Mouse (Mus musculus) myocyte (in vitro differentiated cells): ENCODE results near the gene Arpc1b. TPM values are rescaled to one million over a fixed set of nuclear protein-coding genes. Genes with fewer than 3 reads are reported as not detected.
"Not testable (repeated sequence)": the region's sequence is repeated elsewhere in the genome, so short reads cannot be mapped to it uniquely, and the experiment has no call there.

Experiments
- H3K27me3 ChIP-seq: one replicate; pipeline ENCODE4 v1.6.1; 2011; ENCODE audit not compliant: control insufficient read depth, insufficient read depth, insufficient read length
- H3K36me3 ChIP-seq: one replicate; pipeline ENCODE4 v1.6.1; 2011; ENCODE audit not compliant: control insufficient read depth, insufficient read depth
- H3K4me2 ChIP-seq: one replicate; pipeline ENCODE4 v1.6.1; 2011; ENCODE audit warnings: low read depth, control low read depth
- H3K4me3 ChIP-seq: one replicate; pipeline ENCODE4 v1.5.1; 2011; ENCODE audit warnings: mild to moderate bottlenecking, control low read depth, moderate library complexity
- H3K79me2 ChIP-seq: one replicate; pipeline ENCODE4 v1.6.1; 2011; ENCODE audit not compliant: control insufficient read depth, insufficient read depth
- H3ac ChIP-seq: one replicate; pipeline ENCODE4 v1.6.1; 2011; ENCODE audit not compliant: control insufficient read depth, insufficient read length
- CEBPB ChIP-seq: IDR thresholded peaks from 2 replicates; pipeline ENCODE4 v1.6.1; 2011; ENCODE audit warnings: mild to moderate bottlenecking, moderate library complexity; ENCODE audit not compliant: poor library complexity, insufficient read depth, severe bottlenecking
- E2F4 ChIP-seq: IDR thresholded peaks from one replicate; pipeline ENCODE4 v1.6.1; 2011; ENCODE audit warnings: mild to moderate bottlenecking, control low read depth, moderate library complexity; ENCODE audit not compliant: insufficient read depth
- MAX ChIP-seq: IDR thresholded peaks from one replicate; pipeline ENCODE4 v1.6.1; 2011; ENCODE audit warnings: low read depth, mild to moderate bottlenecking, control low read depth
- MYOD1 ChIP-seq, 3 experiments: IDR thresholded peaks; one replicate each; pipeline ENCODE4 v1.6.1; 2011; ENCODE audit warnings: control low read depth in 2 of 3, low read depth in 2 of 3, mild to moderate bottlenecking in 2 of 3, moderate library complexity in 1 of 3; ENCODE audit not compliant: insufficient read length in 2 of 3, control insufficient read depth in 1 of 3
- MYOG ChIP-seq, 3 experiments: IDR thresholded peaks; one replicate each; pipeline ENCODE4 v1.6.1; 2011; ENCODE audit warnings: control low read depth in 2 of 3, low read depth in 2 of 3, mild to moderate bottlenecking in 2 of 3; ENCODE audit not compliant: insufficient read length in 2 of 3, control insufficient read depth in 1 of 3, insufficient read depth in 1 of 3
- POLR2A ChIP-seq: IDR thresholded peaks from one replicate; pipeline ENCODE4 v1.6.1; 2011; ENCODE audit warnings: low read depth, mild to moderate bottlenecking, control low read depth, moderate library complexity; ENCODE audit not compliant: insufficient read length
- POLR2AphosphoS2 ChIP-seq: IDR thresholded peaks from one replicate; pipeline ENCODE4 v1.6.1; 2011; ENCODE audit warnings: low read depth, control low read depth; ENCODE audit not compliant: insufficient read length
- REST ChIP-seq: IDR thresholded peaks from one replicate; pipeline ENCODE4 v1.6.1; 2011; ENCODE audit warnings: mild to moderate bottlenecking, control low read depth, moderate library complexity; ENCODE audit not compliant: insufficient read depth, insufficient read length
- SRF ChIP-seq: IDR thresholded peaks from one replicate; pipeline ENCODE4 v1.6.1; 2011; ENCODE audit warnings: low read depth; ENCODE audit not compliant: control insufficient read depth, insufficient read length
- TCF12 ChIP-seq: IDR thresholded peaks from one replicate; pipeline ENCODE4 v1.6.1; 2011; ENCODE audit warnings: mild to moderate bottlenecking, control low read depth; ENCODE audit not compliant: poor library complexity, insufficient read depth, severe bottlenecking
- TCF3 ChIP-seq: IDR thresholded peaks from one replicate; pipeline ENCODE4 v1.6.1; 2011; ENCODE audit warnings: low read depth, control low read depth; ENCODE audit not compliant: insufficient read length
- USF1 ChIP-seq: IDR thresholded peaks from one replicate; pipeline ENCODE4 v1.6.1; 2011; ENCODE audit warnings: low read depth, mild to moderate bottlenecking, control low read depth, moderate library complexity
- polyA plus RNA-seq: library from polyadenylated mRNA; unstranded; fragments of >200 nt; fragmentation: generic; extraction: Trizol; gene quantifications from one replicate; pipeline ENCODE4 v1.2.1, GENCODE M21; 2012; ENCODE audit warnings: missing spikeins

Arpc1b gene
- polyA plus RNA-seq, 1 experiment: 482 TPM

GRCm38 (mm10) chr5:145088186-145088585, 25.8 kb upstream of the Arpc1b start:
- H3ac ChIP-seq: no peak overlapping the region
- H3K4me3 ChIP-seq: no peak overlapping the region
- no peak for TF ChIP-seq MYOG (IDR thresholded peaks at IDR 0.05; ENCODE audit: control insufficient read depth in 1 of 3, insufficient read depth in 1 of 3, insufficient read length in 2 of 3, low read depth in 2 of 3)
- no peak for TF ChIP-seq TCF12
- TF ChIP-seq SRF: no peak
- TF ChIP-seq MYOD1 (IDR thresholded peaks at IDR 0.05; ENCODE audit: control insufficient read depth in 1 of 3, insufficient read length in 2 of 3, low read depth in 2 of 3): no peak
- no peak for TF ChIP-seq TCF3
- TF ChIP-seq POLR2A: no peak
- no peak for TF ChIP-seq MAX
- no peak for TF ChIP-seq REST
- H3K36me3 ChIP-seq: peaks cover 6% of the 10 kb centered on the region
- H3K4me2 ChIP-seq: no peak overlapping the region
- H3K79me2 ChIP-seq: peaks cover 69% of the 10 kb centered on the region
- H3K27me3 ChIP-seq: no peaks in the 10 kb centered on the region

GRCm38 (mm10) chr5:145089878-145090277, 24.1 kb upstream of the Arpc1b start:
- Histone ChIP-seq H3K4me2 (no peak overlapping the region), H3K79me2 (peaks cover 58% of the 10 kb centered on the region), H3ac (no peak overlapping the region), H3K27me3 (no peaks in the 10 kb centered on the region), H3K4me3 (no peak overlapping the region), H3K36me3 (peaks cover 10% of the 10 kb centered on the region)
- TF ChIP-seq TCF3: no peak
- TF ChIP-seq REST: no peak
- no peak for TF ChIP-seq MAX
- no peak for TF ChIP-seq TCF12
- no peak for TF ChIP-seq USF1
- TF ChIP-seq E2F4: no peak

GRCm38 (mm10) chr5:145096195-145096594, 17.8 kb upstream of the Arpc1b start:
- Histone ChIP-seq H3K36me3 (peaks cover 29% of the 10 kb centered on the region), H3ac (no peak overlapping the region), H3K27me3 (no peaks in the 10 kb centered on the region), H3K4me2 (no peak overlapping the region), H3K4me3 (no peak overlapping the region), H3K79me2 (no peaks in the 10 kb centered on the region)
- TF ChIP-seq TCF3: no peak

- no peak overlapping the region for H3K4me2 ChIP-seq
These were observed 15.6 kb upstream of the Arpc1b start for GRCm38 (mm10) chr5:145098340-145098821.

GRCm38 (mm10) chr5:145100960-145101359, 13.1 kb upstream of the Arpc1b start:
- no peak for TF ChIP-seq TCF3
- TF ChIP-seq POLR2AphosphoS2: no peak
- TF ChIP-seq MAX: no peak
- no peak overlapping the region for H3ac ChIP-seq
- no peak overlapping the region for H3K4me3 ChIP-seq
- peaks cover 39% of the 10 kb centered on the region for H3K36me3 ChIP-seq
- H3K79me2 ChIP-seq: no peaks in the 10 kb centered on the region
- no peak overlapping the region for H3K4me2 ChIP-seq
- no peaks in the 10 kb centered on the region for H3K27me3 ChIP-seq

More at GRCm38 (mm10) chr5:145098340-145098821, 15.6 kb upstream of the Arpc1b start:
- no peaks in the 10 kb centered on the region for H3K79me2 ChIP-seq
- TF ChIP-seq MYOG (IDR thresholded peaks at IDR 0.05; ENCODE audit: control insufficient read depth in 1 of 3, insufficient read depth in 1 of 3, insufficient read length in 2 of 3, low read depth in 2 of 3) (no peak), SRF (no peak), TCF12 (no peak), MAX (no peak), CEBPB (no peak), E2F4 (no peak), POLR2A (no peak), USF1 (no peak), REST (no peak), TCF3 (no peak), POLR2AphosphoS2 (no peak), MYOD1 (IDR thresholded peaks at IDR 0.05; ENCODE audit: control insufficient read depth in 1 of 3, insufficient read length in 2 of 3, low read depth in 2 of 3) (no peak)
- no peaks in the 10 kb centered on the region for H3K27me3 ChIP-seq
- H3K36me3 ChIP-seq: peaks cover 36% of the 10 kb centered on the region
- H3K4me3 ChIP-seq: no peak overlapping the region
- no peak overlapping the region for H3ac ChIP-seq

GRCm38 (mm10) chr5:145101451-145101850, 12.6 kb upstream of the Arpc1b start:
- not testable (repeated sequence) for H3ac ChIP-seq, H3K4me2 ChIP-seq

More at GRCm38 (mm10) chr5:145101451-145101850, 12.6 kb upstream of the Arpc1b start:
- peaks cover 41% of the 10 kb centered on the region for H3K36me3 ChIP-seq
- not testable (repeated sequence) for H3K27me3 ChIP-seq, H3K4me3 ChIP-seq, H3K79me2 ChIP-seq
